Mouse (Mus musculus): ENCODE data around the gene Olfr206.
"Not testable (repeated sequence)": the region's sequence is repeated elsewhere in the genome, so short reads cannot be mapped to it uniquely, and the experiment has no call there.

Gene Olfr206

DNA sequence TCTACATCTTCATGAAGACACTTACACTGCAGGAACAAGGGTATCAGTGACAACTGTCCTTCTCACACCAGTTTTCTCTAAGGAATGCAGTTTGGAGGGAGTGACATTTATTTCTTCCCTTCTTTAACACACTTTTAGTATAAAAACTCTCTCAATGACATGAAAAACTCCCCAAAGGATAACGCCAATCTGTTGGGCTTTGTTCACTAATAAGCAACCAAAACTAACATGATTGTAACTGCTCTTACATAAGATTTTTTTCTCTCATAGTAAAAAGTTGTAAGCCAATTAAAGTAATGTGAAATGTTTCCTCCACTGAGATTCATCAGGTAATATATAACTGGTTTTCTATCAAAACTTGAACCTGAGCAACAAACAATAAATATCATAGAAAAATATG, at the start of gene Olfr206:
Gene Olfr206 (minus strand): TSS at position 101 of the 400 bp plus-strand sequence.
- no peak for DNase-seq

GRCm38 (mm10) chr16:59393300-59393699, 44.3 kb upstream of the Olfr206 start:
- peak; percentile 57 for DNase-seq

DNA sequence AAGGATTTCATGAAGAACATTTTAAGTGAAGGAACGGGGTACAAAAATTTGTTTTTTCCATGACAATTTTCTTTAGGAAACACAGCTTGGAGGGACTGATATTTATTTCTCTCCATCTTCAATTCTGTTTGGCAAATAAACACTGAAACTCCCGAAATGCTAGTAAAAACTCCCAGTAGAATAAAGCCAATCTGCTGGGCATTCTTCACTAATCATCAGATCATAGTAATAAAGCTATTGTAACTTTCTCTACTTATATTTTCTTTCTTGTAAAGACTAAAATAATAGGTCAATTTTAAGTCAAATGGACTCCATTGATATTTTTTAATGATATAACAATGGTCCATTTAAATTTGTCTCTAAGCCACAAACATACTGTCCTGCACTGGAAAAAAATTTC, 14.8 kb upstream of the Olfr206 start, which contains the start of gene Olfr209:
Gene Olfr209 (minus strand): TSS at position 101 of the 400 bp plus-strand sequence.
- DNase-seq, result no peak

- DNase-seq, result no peak
Observed at GRCm38 (mm10) chr16:59331038-59331437, 18.0 kb downstream of the Olfr206 start, which contains the start of gene Olfr205. Gene Olfr205, minus strand, starts transcription at chr16:59331138.

- not testable (repeated sequence) for DNase-seq
Observed at GRCm38 (mm10) chr16:59323262-59323661, 25.8 kb downstream of the Olfr206 start.

GRCm38 (mm10) chr16:59318148-59318547, 30.9 kb downstream of the Olfr206 start, which contains the start of gene Olfr204:
Gene Olfr204, minus strand, starts transcription at chr16:59318248.
- DNase-seq, result no peak

DNA sequence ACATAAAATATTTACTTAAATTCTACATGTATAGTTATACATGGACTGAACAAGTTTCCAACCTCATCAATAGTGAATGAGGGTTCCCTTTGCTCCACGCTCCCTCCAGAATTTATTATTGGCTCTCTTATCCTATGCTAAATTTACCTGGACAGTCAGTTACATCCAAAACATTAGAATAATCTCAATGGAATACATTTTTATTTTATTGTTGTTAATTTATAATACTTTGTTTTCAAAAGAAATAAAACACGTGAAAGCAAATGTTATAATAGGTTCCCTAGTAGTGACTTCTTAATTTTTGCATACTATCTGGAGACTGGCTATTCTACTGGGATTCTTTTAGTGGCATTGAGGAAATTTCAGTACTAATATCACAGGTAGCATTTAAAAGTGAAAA, 50.5 kb downstream of the Olfr206 start, which contains the start of gene Olfr203:
Gene Olfr203 (plus strand): TSS at position 301 of the 400 bp plus-strand sequence.
- DNase-seq, result no peak

Measured in cerebellum, adult 11-12 months (tissue).